Comparison of ENCODE assay signal across 13 mouse cellular contexts in genomic region chr4:9073736-9074428, GRCm38 (mm10).
DNase-seq lines count a peak whose midpoint lies in the region; TF ChIP-seq lines count a peak whose summit lies in the region.
"Had no signal": no experiment of that assay in that cellular context is flagged by ENCODE, and none has a peak within 500 bp of the region (broad histone marks: within the 10 kb centered on the region; RNA-seq: fewer than 3 reads in every experiment).

No protein-coding gene starts in this region.

- peaks cover 12% of the 10 kb centered on the region for H3K4me1 ChIP-seq in cerebellum, adult 2 months (ENCODE audit: control insufficient read depth, insufficient read depth, low read length)
- H3K4me1 ChIP-seq: embryonic facial prominence, embryonic 12.5 days had no signal

- peak; percentile 50 to 74 for DNase-seq in cerebellum, adult 2 months
- DNase-seq in cerebellum, postnatal 4 days (ENCODE audit: low spot score in 2 of 2): no peak
- peak; percentile 68 for DNase-seq in Muller cell, postnatal 12 days (ENCODE audit: inconsistent ontology term)
- peak; percentile 45 to 46 for DNase-seq in cerebellum, postnatal 25 days
- peak; percentile 26 for DNase-seq in kidney, postnatal 10 days
- DNase-seq in right cerebral cortex, postnatal 10 days (ENCODE audit: low spot score in 2 of 2): no peak
- DNase-seq in thymus, adult 18-20 months: no peak
- DNase-seq in thymus, postnatal 10 days (ENCODE audit: low spot score in 2 of 2): no peak
- DNase-seq: heart, postnatal 14 days; layer of hippocampus, adult 9-11 months; midbrain, embryonic 14.5 days had no signal

- H3K4me3 ChIP-seq in cerebellum, adult 2 months (replicated peaks; ENCODE audit: insufficient read depth, low read depth, low read length): no peak overlapping the region
- H3K4me3 ChIP-seq: embryonic facial prominence, embryonic 12.5 days; limb, embryonic 12.5 days had no signal

- TF ChIP-seq CTCF in cerebellum, adult 2 months (IDR thresholded peaks at IDR 0.05; ENCODE audit: borderline replicate concordance, insufficient read depth, low read depth, low read length): no peak

- H3K27me3 ChIP-seq in cerebellum, adult 2 months (ENCODE audit: control insufficient read depth, insufficient read depth, low read length): no peaks in the 10 kb centered on the region
- H3K27me3 ChIP-seq: embryonic facial prominence, embryonic 12.5 days had no signal

- 26% methylated on average over 8 of the region's 8 CpGs for WGBS in cerebellum, adult 2 months

- H3K27ac ChIP-seq in cerebellum, adult 2 months (ENCODE audit: insufficient read depth, low read length): peak overlapping the region; percentile 19
- H3K27ac ChIP-seq: embryonic facial prominence, embryonic 12.5 days; limb, embryonic 12.5 days had no signal

- TF ChIP-seq POLR2A in cerebellum, adult 2 months (IDR thresholded peaks at IDR 0.05; ENCODE audit: borderline replicate concordance, insufficient read depth, low read length): no peak

Comparison
In these comparisons a context has a peak if more than half of its experiments do, and no peak if none do; other contexts are left out.
1. DNase-seq: peak in cerebellum, adult 2 months (2 of 2), Muller cell, postnatal 12 days (single experiment), cerebellum, postnatal 25 days (2 of 2) and kidney, postnatal 10 days (single experiment); none in cerebellum, postnatal 4 days (0 of 2), right cerebral cortex, postnatal 10 days (0 of 2), thymus, adult 18-20 months (0 of 2) and thymus, postnatal 10 days (0 of 2).